Mouse (Mus musculus) left cerebral cortex, adult 8-10 months (tissue): ENCODE results near the gene Depdc1b. TPM values are rescaled to one million over a fixed set of nuclear protein-coding genes. Genes with fewer than 3 reads are reported as not detected.
A peak's percentile ranks its signal among the peaks of the same experiment; 100 is the strongest.

Experiments used
- DNase-seq, 2 experiments: peaks; one replicate each; pipeline ENCODE4 v3.0.0; 2022; ENCODE audit warnings: low spot score in 2 of 2
- total RNA-seq, 4 experiments: library from RNA; stranded (reverse); gene quantifications; 2 replicates each; pipeline ENCODE4 v1.2.4; 2022

The Depdc1b gene
- under 1 TPM; 0.17 to 0.46 (median 0.33) TPM for total RNA-seq

DNA sequence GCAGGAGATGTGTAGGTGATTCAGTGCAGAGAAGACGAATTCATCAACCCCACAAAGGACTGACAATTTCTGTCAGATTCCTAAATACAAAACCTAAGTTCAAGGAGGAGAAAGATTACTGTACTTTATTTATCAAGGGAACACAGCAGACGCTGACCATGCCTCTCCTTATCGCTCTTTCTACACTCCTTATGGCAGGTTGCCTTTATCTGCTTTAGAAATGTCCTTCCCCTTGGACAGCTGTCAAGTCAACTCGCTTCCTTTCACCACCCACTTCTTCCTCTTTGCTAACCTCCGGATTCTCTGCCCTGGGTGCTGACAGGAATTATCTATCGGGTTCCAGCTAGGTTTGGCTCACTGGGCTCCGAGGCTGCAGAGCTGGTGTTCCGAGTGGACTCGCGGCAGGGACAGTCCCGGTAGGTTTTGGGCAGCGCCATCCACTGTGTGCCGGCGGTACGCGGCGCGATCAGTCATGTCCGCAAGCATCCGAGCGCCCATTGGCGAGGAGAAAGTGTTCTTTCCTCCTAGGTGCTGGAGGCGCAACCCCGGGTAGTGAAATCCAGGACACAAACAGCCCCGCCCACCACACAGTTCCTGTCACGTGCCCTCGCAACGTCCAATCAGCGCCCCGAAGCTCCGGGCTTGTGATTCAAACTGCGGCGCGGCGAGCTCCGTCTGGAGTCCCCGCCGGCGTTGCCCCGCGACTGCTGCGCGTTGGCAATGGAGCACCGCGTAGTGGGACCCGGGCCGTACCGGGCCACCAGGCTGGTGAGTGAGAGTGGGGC lies at the start of gene Depdc1b:
Gene Depdc1b (plus strand): TSS at position 631 of the 785 bp plus-strand sequence.
- DNase-seq: peak; percentile 84 to 92

DNA sequence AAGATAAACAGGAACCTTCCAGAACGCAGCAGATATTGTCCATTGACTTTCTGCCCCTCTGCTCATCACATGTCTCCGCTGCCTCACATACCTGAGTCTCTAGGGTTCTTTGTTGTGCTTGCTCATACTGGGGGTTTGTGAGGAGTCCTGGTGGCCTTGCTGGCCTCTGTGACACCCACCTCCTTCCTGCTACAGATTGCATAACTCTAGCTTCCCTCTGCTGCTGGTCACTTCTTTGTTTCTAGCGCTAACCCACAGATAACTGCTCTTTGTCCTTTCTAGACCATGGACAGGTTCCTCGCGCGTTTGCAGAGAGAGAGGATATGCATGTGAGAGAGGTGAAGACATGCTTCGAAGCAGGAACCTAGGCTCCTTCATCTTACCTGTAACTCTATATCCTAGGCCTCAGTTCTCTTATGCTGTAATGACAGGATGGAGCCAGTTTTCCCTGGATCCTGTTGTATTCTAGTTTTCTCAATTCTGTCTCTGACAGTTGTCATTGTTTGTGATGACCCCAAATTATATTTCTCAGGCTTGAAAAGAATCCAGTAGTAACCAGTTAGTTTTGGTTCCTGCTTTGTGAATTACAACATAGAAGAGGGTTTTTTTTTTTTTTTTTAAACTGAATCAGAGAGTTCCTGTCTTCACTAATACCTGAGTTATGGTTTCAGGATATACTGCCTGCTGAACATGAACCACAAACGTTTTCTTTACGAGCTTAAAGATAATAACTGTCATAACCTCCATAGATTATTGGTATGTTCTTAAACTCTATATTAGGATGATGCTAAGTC lies 48.1 kb upstream of the Depdc1b start:
- no peak for DNase-seq

GRCm38 (mm10) chr13:108271458-108272148 lies 44.5 kb upstream of the Depdc1b start:
- no peak for DNase-seq

- no peak for DNase-seq
Measured at GRCm38 (mm10) chr13:108272332-108272731, 43.8 kb upstream of the Depdc1b start.

DNA sequence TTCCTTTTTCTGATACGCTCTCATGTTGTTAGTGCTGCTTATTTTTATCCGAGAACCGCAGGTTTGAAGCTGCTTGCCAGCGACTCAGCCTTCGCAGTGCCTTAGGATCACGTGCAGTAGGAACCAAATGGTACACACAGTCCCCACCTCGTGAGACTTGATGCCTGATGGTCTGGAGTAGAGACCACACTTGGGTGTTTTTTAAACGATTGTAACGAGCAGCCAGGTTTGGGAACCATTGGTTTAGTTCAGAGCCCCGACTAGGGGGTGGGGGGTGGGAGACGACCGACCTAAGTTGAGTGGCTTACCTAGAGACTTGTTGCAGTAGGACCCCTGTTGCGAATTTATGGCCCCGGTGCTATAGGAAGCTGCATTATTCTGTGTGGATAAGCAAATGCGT lies 43.1 kb upstream of the Depdc1b start:
- DNase-seq: no peak

GRCm38 (mm10) chr13:108273456-108273855 lies 42.7 kb upstream of the Depdc1b start:
- no peak for DNase-seq

DNA sequence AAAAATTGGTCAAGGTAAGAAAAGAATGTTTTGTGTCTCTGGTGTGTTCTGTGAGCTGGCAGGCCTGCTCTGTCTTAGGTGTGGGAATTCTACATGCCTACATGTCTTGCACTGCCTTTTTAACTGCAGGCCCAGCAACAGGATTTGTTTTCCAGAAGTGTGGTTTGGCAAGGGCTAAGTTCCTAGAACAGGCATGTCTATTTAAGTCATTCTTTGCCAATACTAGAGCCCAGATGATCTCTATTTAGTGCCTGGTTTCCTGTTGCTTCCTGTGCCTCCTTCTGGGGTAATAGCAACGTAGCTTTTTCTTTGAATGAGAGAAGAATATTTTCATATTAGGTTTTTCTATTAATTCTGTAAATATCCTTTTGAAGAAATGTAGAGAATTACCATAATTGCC lies 39.6 kb upstream of the Depdc1b start:
- no peak for DNase-seq

DNA sequence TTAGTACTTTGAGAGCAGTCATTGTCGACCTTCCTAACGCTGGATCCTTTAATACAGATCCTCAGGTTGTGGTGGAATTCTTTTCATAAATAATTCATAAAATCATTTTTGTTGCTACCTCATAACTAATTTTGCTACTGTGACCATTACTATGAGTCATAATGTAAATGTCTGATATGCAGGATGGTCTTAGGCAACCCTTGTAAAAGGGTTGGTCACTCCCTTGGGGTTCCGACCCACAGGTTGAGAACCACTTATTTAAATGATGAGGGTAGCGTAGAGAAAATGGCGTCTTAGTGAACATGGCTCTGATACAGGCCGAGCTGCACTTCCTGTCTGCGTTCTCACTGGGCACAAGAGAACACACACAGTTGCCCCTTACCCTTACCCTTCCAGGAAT lies 38.8 kb upstream of the Depdc1b start:
- DNase-seq: no peak

DNA sequence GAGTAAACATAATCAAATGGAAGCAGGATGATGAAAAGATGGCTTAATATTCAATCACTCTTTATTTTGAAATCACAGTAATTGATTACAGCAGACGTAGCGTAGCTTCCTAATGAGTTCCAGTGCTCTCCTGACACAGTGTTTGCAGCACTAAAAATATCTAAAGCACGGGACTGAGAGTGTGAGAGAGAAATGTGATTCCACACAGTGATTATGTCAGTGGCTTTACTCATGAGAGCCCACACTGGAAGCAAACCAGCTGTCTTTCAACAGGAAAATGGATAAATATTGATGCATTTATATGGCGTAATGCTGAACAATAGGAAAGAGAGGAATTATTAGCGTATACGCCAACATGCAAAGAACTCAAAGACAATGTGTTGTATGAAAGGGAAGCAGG lies 37.5 kb upstream of the Depdc1b start:
- no peak for DNase-seq

DNA sequence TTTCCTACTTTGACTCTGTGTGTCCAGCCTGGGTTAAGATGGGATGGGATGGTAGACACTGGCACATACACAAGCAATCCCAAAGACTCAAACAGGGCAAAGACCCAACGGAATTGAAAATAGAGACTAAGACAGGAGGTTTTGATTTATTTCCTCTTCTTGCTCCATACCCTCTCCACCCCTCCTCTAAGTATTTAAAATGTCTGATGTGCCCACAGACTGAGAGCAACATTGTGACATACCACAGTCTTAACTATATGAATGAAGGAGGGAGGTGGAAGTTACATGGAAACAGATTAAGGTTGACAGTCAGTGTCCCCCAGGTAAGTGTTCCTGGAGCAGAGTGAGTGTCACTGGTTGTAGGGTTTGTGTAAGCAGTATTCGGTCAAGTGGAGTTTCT lies 31.8 kb upstream of the Depdc1b start:
- DNase-seq: no peak

DNA sequence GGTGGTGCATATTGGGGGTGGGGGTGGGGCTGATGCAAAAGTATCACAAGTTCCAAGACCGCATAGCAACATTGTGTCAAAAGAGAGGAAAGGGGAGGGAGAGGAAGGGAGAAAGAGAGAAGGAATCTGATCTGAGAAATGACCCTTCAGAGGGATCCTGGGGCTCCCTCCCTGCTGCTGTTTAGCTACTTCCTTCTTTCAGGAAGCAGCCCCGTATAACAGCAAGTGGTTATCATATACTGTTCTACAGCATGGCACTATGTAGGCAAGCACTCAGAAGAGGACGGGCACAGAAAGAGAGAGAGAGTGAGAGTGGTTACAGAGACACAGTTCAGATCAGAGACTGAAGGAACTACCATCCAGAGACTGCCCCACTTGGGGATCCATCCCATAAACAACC lies 28.2 kb upstream of the Depdc1b start:
- no peak for DNase-seq

GRCm38 (mm10) chr13:108289436-108289835 lies 26.7 kb upstream of the Depdc1b start:
- no peak for DNase-seq

GRCm38 (mm10) chr13:108290314-108290713 lies 25.8 kb upstream of the Depdc1b start:
- no peak for DNase-seq

GRCm38 (mm10) chr13:108297350-108298093 lies 18.6 kb upstream of the Depdc1b start:
- DNase-seq: no peak

DNA sequence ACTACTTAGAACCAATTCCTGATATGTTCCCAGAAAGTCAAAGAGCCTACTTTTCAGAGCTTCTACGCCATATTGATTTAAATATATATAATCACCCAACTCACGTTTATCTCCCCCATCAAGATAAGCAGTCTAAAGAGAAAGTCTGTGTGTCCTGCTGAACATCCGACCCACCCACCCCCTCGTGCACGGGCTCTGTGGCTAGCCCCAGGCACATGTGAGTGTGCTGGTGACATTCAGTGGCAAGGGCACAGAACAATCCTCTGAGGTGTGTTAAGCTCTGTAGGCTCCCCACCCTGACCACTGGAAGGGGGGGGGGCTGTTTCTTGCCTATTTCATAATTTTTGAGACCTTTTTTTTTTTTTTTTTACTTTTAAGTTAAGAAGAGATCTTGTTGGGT lies 17.9 kb upstream of the Depdc1b start:
- no peak for DNase-seq

DNA sequence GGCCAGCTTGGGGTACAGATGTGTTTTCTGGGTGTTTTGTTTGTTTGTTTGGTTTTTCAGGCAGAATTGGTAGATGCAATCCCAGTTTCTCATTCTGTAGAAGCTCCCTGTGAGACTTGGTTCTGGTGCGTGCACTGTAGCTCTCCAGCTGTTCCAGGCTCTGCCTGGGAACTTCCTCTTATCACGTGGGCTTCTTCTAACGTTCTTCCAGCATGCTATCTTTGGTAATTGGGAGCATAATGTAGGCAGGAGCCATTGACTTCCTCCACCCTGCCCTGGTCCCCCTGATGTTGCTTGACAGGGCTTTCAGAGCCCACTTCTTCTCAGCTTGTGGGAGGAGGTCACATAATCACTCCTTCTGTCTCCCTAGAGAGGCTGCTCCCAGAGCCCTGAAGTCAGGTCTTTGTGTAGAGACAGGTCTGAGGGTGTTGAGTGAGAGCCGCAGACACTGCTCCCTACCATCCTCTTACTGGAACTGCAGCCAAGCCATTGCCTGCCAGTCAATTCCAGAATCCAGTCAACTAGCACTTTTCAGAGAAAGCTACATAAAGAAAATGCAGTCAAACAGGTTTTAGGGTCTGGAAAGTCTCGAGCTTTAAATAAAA lies 15.7 kb upstream of the Depdc1b start:
- no peak for DNase-seq

DNA sequence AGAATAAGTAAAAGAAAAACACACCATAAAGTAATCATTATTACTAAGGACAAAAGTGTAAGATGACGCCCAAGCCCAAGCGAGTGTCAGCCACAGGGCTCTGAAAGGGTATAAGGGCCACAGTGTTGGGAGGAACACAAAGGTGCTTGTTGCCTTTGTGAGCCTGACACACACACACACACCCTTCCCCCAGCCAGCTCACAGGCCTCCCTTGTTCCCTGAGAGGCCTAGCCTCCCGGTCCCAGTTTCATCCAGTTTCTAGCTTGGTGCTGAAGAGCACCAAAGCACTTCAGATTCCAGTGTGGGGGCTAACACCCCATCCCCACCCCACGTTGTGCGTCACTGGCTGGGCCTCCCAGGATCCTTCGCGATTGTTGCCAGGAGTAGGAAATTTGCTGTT lies 14.7 kb upstream of the Depdc1b start:
- DNase-seq: peak in 1 of 2 experiments; percentile 68

GRCm38 (mm10) chr13:108302957-108303675 lies 13.0 kb upstream of the Depdc1b start:
- DNase-seq: no peak

GRCm38 (mm10) chr13:108303841-108304240 lies 12.3 kb upstream of the Depdc1b start:
- no peak for DNase-seq

GRCm38 (mm10) chr13:108304680-108305079 lies 11.5 kb upstream of the Depdc1b start:
- DNase-seq: no peak
